Mouse (Mus musculus): ENCODE measurements around the gene Pgam5. TPM values are rescaled to one million over a fixed set of nuclear protein-coding genes. Genes with fewer than 3 reads are reported as not detected.

Pgam5 gene
- polyA plus RNA-seq, 1 experiment from 2014 or later, result 21.0 TPM

GRCm38 (mm10) chr5:110232346-110232745, 37.4 kb downstream of the Pgam5 start:
- 37% methylated on average over 6 of the region's 6 CpGs for WGBS (ENCODE audit: insufficient replicate concordance)
- no peak for ATAC-seq
- no peak for TF ChIP-seq EP300 (IDR thresholded peaks at IDR 0.05; ENCODE audit: low read depth)
- no peak for TF ChIP-seq CTCF (IDR thresholded peaks at IDR 0.05; ENCODE audit: low read depth)
- H3K27ac ChIP-seq (ENCODE audit: low read depth), result peak overlapping the region; percentile 61
- peak overlapping the region; percentile 81 for H3K4me2 ChIP-seq (ENCODE audit: low read depth, low read length)
- H3K4me1 ChIP-seq (ENCODE audit: insufficient read depth), result peaks cover 11% of the 10 kb centered on the region
- no peaks in the 10 kb centered on the region for H3K9me3 ChIP-seq (ENCODE audit: low read length)
- H3K27me3 ChIP-seq (ENCODE audit: insufficient read depth, low read length), result no peaks in the 10 kb centered on the region
- H3K9ac ChIP-seq (replicated peaks), result peak overlapping the region; percentile 18; the same call in 1 of the 2 replicates
- no peak for DNase-seq
- H3K4me3 ChIP-seq (ENCODE audit: low read depth, low read length), result peak overlapping the region; percentile 83
- peaks cover 25% of the 10 kb centered on the region for H3K36me3 ChIP-seq (replicated peaks; ENCODE audit: insufficient read depth, low read length)

- 42% methylated on average over 13 of the region's 13 CpGs for WGBS (ENCODE audit: insufficient replicate concordance)
- no peaks in the 10 kb centered on the region for H3K9me3 ChIP-seq (ENCODE audit: low read length)
- H3K4me3 ChIP-seq (ENCODE audit: low read depth, low read length), result peak overlapping the region; percentile 83
- no peak for ATAC-seq
- peaks cover 11% of the 10 kb centered on the region for H3K4me1 ChIP-seq (ENCODE audit: insufficient read depth)
- TF ChIP-seq CTCF (IDR thresholded peaks at IDR 0.05; ENCODE audit: low read depth), result peak; percentile 47
- TF ChIP-seq EP300 (IDR thresholded peaks at IDR 0.05; ENCODE audit: low read depth), result no peak
- H3K4me2 ChIP-seq (ENCODE audit: low read depth, low read length), result peak overlapping the region; percentile 81
- no peaks in the 10 kb centered on the region for H3K27me3 ChIP-seq (ENCODE audit: insufficient read depth, low read length)
- DNase-seq, result peak; percentile 17
- peaks cover 24% of the 10 kb centered on the region for H3K36me3 ChIP-seq (replicated peaks; ENCODE audit: insufficient read depth, low read length)
- peak overlapping the region; percentile 99 for H3K9ac ChIP-seq (replicated peaks)
- H3K27ac ChIP-seq (ENCODE audit: low read depth), result peak overlapping the region; percentile 97
These were observed 38.1 kb downstream of the Pgam5 start for GRCm38 (mm10) chr5:110231638-110232037.

GRCm38 (mm10) chr5:110230780-110231461, 38.8 kb downstream of the Pgam5 start, which contains the start of gene Ankle2:
Ankle2 (plus strand) TSS chr5:110231004.
- ATAC-seq, result peak; percentile 97
- 2% methylated on average over 71 of the region's 81 CpGs for WGBS (ENCODE audit: insufficient replicate concordance)
- TF ChIP-seq EP300 (IDR thresholded peaks at IDR 0.05; ENCODE audit: low read depth) (no peak; the same call in 1 of the 2 replicates), CTCF (IDR thresholded peaks at IDR 0.05; ENCODE audit: low read depth) (0 out of 2 replicates have a peak, but pooled peaks have one; percentile 16)
- Histone ChIP-seq H3K9me3 (ENCODE audit: low read length) (no peaks in the 10 kb centered on the region), H3K36me3 (replicated peaks; ENCODE audit: insufficient read depth, low read length) (peaks cover 17% of the 10 kb centered on the region), H3K27me3 (ENCODE audit: insufficient read depth, low read length) (no peaks in the 10 kb centered on the region), H3K27ac (ENCODE audit: low read depth) (peak within 1 kb of the TSS; percentile 97), H3K4me2 (ENCODE audit: low read depth, low read length) (peak within 1 kb of the TSS; percentile 81), H3K4me1 (ENCODE audit: insufficient read depth) (peaks cover 11% of the 10 kb centered on the region), H3K9ac (replicated peaks) (peak within 1 kb of the TSS; percentile 99), H3K4me3 (ENCODE audit: low read depth, low read length) (peak within 1 kb of the TSS; percentile 83)
- DNase-seq, result peak; percentile 97

DNA sequence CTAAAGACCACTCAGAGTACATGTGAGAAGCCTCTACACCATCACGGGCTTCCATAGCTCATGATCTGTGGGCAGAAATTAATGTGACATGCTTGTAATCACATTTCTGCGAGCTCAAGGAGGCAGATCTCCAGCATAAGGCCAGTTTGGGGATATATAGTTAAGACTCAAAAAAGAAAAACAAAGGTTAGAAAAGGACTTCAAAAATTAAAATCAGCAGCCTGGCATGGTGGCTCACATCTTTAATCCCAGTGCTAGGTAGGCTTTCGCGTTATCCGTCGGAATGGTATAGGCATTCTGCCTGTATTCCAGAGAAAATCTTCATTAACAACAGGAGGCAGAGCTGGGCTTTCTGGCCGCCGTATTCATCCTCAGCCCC, 39.3 kb downstream of the Pgam5 start:
- Histone ChIP-seq H3K27me3 (ENCODE audit: insufficient read depth, low read length) (no peaks in the 10 kb centered on the region), H3K9ac (replicated peaks) (peak overlapping the region; percentile 99), H3K4me3 (ENCODE audit: low read depth, low read length) (peak overlapping the region; percentile 83), H3K9me3 (ENCODE audit: low read length) (no peaks in the 10 kb centered on the region), H3K4me2 (ENCODE audit: low read depth, low read length) (peak overlapping the region; percentile 81), H3K4me1 (ENCODE audit: insufficient read depth) (peaks cover 11% of the 10 kb centered on the region), H3K36me3 (replicated peaks; ENCODE audit: insufficient read depth, low read length) (peaks cover 17% of the 10 kb centered on the region), H3K27ac (ENCODE audit: low read depth) (peak overlapping the region; percentile 97)
- ATAC-seq (no peak), DNase-seq (no peak)
- WGBS (ENCODE audit: insufficient replicate concordance), result 5% methylated on average over 8 of the region's 8 CpGs
- TF ChIP-seq CTCF (IDR thresholded peaks at IDR 0.05; ENCODE audit: low read depth) (no peak), EP300 (IDR thresholded peaks at IDR 0.05; ENCODE audit: low read depth) (no peak)

- Histone ChIP-seq H3K27me3 (ENCODE audit: insufficient read depth, low read length) (no peaks in the 10 kb centered on the region), H3K4me3 (ENCODE audit: low read depth, low read length) (no peak overlapping the region), H3K36me3 (replicated peaks; ENCODE audit: insufficient read depth, low read length) (peaks cover 21% of the 10 kb centered on the region), H3K27ac (ENCODE audit: low read depth) (no peak overlapping the region), H3K4me2 (ENCODE audit: low read depth, low read length) (no peak overlapping the region), H3K9me3 (ENCODE audit: low read length) (no peaks in the 10 kb centered on the region), H3K4me1 (ENCODE audit: insufficient read depth) (peaks cover 9% of the 10 kb centered on the region), H3K9ac (replicated peaks) (no peak overlapping the region)
- ATAC-seq, result no peak
- no peak for DNase-seq
- WGBS (ENCODE audit: insufficient replicate concordance), result 56% methylated on average over 1 of the region's 1 CpGs
- TF ChIP-seq CTCF (IDR thresholded peaks at IDR 0.05; ENCODE audit: low read depth) (no peak), EP300 (IDR thresholded peaks at IDR 0.05; ENCODE audit: low read depth) (no peak)
These were observed 42.3 kb downstream of the Pgam5 start for GRCm38 (mm10) chr5:110227336-110227883.

GRCm38 (mm10) chr5:110225056-110225455, 44.7 kb downstream of the Pgam5 start:
- DNase-seq (no peak), ATAC-seq (no peak)
- WGBS (ENCODE audit: insufficient replicate concordance), result 80% methylated on average over 3 of the region's 3 CpGs
- Histone ChIP-seq H3K4me3 (ENCODE audit: low read depth, low read length) (no peak overlapping the region), H3K36me3 (replicated peaks; ENCODE audit: insufficient read depth, low read length) (peaks cover 43% of the 10 kb centered on the region), H3K4me2 (ENCODE audit: low read depth, low read length) (no peak overlapping the region), H3K27ac (ENCODE audit: low read depth) (no peak overlapping the region), H3K9ac (replicated peaks) (no peak overlapping the region), H3K27me3 (ENCODE audit: insufficient read depth, low read length) (no peaks in the 10 kb centered on the region), H3K4me1 (ENCODE audit: insufficient read depth) (peaks cover 3% of the 10 kb centered on the region), H3K9me3 (ENCODE audit: low read length) (no peaks in the 10 kb centered on the region)
- TF ChIP-seq EP300 (IDR thresholded peaks at IDR 0.05; ENCODE audit: low read depth), result no peak

All from liver, postnatal 0 days (tissue).